ENCODE assay signal across 9 mouse cellular contexts in the genomic region with DNA sequence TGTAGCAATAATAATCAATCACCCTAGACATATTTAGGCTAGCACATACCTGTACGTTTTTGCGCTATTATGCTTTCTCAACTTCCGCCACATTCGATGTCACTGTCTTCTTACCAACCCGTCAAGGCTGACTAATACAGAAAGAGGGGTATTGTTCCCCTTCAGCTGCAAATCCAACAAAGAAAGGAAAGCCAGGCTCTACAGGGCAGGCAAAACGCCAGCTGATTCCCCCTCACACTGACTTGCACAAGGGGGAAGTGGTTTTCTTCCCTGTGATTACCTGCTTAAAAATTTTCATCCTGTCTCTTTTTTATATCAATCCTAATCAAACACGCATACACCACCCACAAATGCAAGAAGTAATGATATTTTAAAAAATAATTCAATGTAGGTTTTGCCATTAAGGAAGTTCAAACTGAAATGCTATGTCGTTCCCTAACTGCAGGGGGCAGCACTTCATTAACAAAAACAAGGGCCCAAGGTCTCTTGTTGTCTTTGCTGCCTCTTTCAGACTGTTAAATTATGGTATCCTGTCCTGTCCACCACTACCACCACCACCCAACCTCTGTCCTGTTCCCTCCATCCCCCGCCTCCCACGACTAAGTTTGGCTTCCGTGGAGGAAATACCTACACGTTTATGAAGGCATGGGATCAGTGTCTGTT.
DNase-seq lines count a peak whose midpoint lies in the region; ATAC-seq and TF ChIP-seq lines count a peak whose summit lies in the region.
"Had no signal": no experiment of that assay in that cellular context is flagged by ENCODE, and none has a peak within 500 bp of the region (broad histone marks: within the 10 kb centered on the region; RNA-seq: fewer than 3 reads in every experiment).

No protein-coding gene starts in this region.

- no peak for ATAC-seq in heart, postnatal 0 days (ENCODE audit: insufficient read depth, low read depth)
- ATAC-seq in heart, embryonic 12.5 days (ENCODE audit: insufficient number of reproducible peaks, low FRiP score): no peak
- ATAC-seq in hindbrain, postnatal 0 days: peak; percentile 61; the same call in 1 of the 2 replicates
- peak; percentile 64; the same call in 1 of the 2 replicates for ATAC-seq in midbrain, embryonic 14.5 days (ENCODE audit: low FRiP score, low TSS enrichment)

- TF ChIP-seq EP300 in heart, postnatal 0 days (IDR thresholded peaks at IDR 0.05; ENCODE audit: low read depth): no peak

- no peaks in the 10 kb centered on the region for H3K27me3 ChIP-seq in heart, postnatal 0 days (ENCODE audit: control insufficient read depth, insufficient read depth, low read length)
- H3K27me3 ChIP-seq in heart, embryonic 12.5 days (replicated peaks): no peaks in the 10 kb centered on the region
- H3K27me3 ChIP-seq in forebrain, embryonic 10.5 days (ENCODE audit: poor library complexity, severe bottlenecking): no peaks in the 10 kb centered on the region
- H3K27me3 ChIP-seq in hindbrain, postnatal 0 days (ENCODE audit: insufficient read depth, low read length): no peaks in the 10 kb centered on the region
- H3K27me3 ChIP-seq in midbrain, embryonic 14.5 days (ENCODE audit: control insufficient read depth, insufficient read depth, low read length): no peaks in the 10 kb centered on the region
- H3K27me3 ChIP-seq: hindbrain, embryonic 15.5 days had no signal

- H3K4me1 ChIP-seq in heart, postnatal 0 days (ENCODE audit: control insufficient read depth, insufficient read depth): no peaks in the 10 kb centered on the region
- H3K4me1 ChIP-seq in heart, embryonic 12.5 days (replicated peaks): no peaks in the 10 kb centered on the region
- H3K4me1 ChIP-seq in forebrain, embryonic 10.5 days: peaks cover 5% of the 10 kb centered on the region; the same call in 1 of the 2 replicates
- no peaks in the 10 kb centered on the region for H3K4me1 ChIP-seq in hindbrain, postnatal 0 days (ENCODE audit: insufficient read depth, low read length)
- H3K4me1 ChIP-seq in midbrain, embryonic 14.5 days (ENCODE audit: control insufficient read depth, insufficient read depth, low read length): no peaks in the 10 kb centered on the region

- peak; percentile 65 for TF ChIP-seq CTCF in heart, postnatal 0 days (IDR thresholded peaks at IDR 0.05; ENCODE audit: low read depth)
- TF ChIP-seq CTCF in hindbrain, postnatal 0 days (IDR thresholded peaks at IDR 0.05; ENCODE audit: low read depth): peak; percentile 70

- WGBS in heart, postnatal 0 days: 55% methylated on average over 12 of the region's 12 CpGs
- 57% methylated on average over 12 of the region's 12 CpGs for WGBS in heart, embryonic 12.5 days
- 58% methylated on average over 12 of the region's 12 CpGs for WGBS in forebrain, embryonic 10.5 days
- WGBS in hindbrain, postnatal 0 days: 44% methylated on average over 12 of the region's 12 CpGs
- 34% methylated on average over 12 of the region's 12 CpGs for WGBS in midbrain, embryonic 14.5 days

- H3K27ac ChIP-seq in heart, postnatal 0 days (ENCODE audit: low read depth): no peak overlapping the region
- H3K27ac ChIP-seq in heart, embryonic 12.5 days (ENCODE audit: poor library complexity, severe bottlenecking): no peak overlapping the region
- H3K27ac ChIP-seq in forebrain, embryonic 10.5 days: no peak overlapping the region
- H3K27ac ChIP-seq in hindbrain, postnatal 0 days: no peak overlapping the region
- H3K27ac ChIP-seq in midbrain, embryonic 14.5 days (replicated peaks; ENCODE audit: low read depth, low read length): no peak overlapping the region
- H3K27ac ChIP-seq: hindbrain, embryonic 15.5 days had no signal

- H3K36me3 ChIP-seq in heart, postnatal 0 days (replicated peaks; ENCODE audit: control insufficient read depth, insufficient read depth, low read length): no peaks in the 10 kb centered on the region
- no peaks in the 10 kb centered on the region for H3K36me3 ChIP-seq in heart, embryonic 12.5 days
- no peaks in the 10 kb centered on the region for H3K36me3 ChIP-seq in forebrain, embryonic 10.5 days (replicated peaks)
- H3K36me3 ChIP-seq in hindbrain, postnatal 0 days (ENCODE audit: insufficient read depth, low read length): no peaks in the 10 kb centered on the region
- H3K36me3 ChIP-seq in midbrain, embryonic 14.5 days (ENCODE audit: control insufficient read depth, insufficient read depth, low read length): no peaks in the 10 kb centered on the region
- H3K36me3 ChIP-seq: hindbrain, embryonic 15.5 days had no signal

- H3K4me2 ChIP-seq in heart, postnatal 0 days (ENCODE audit: low read depth, low read length): no peak overlapping the region
- no peak overlapping the region for H3K4me2 ChIP-seq in heart, embryonic 12.5 days
- H3K4me2 ChIP-seq in hindbrain, postnatal 0 days (ENCODE audit: low read depth, low read length): no peak overlapping the region
- no peak overlapping the region for H3K4me2 ChIP-seq in midbrain, embryonic 14.5 days (ENCODE audit: low read length)
- H3K4me2 ChIP-seq: hindbrain, embryonic 15.5 days had no signal

- DNase-seq in heart, postnatal 0 days (ENCODE audit: low spot score): peak; percentile 55
- peak; percentile 73 for DNase-seq in brain, adult 2 months (ENCODE audit: low read depth, low spot score)
- peak; percentile 37 for DNase-seq in forebrain, embryonic 10.5 days (ENCODE audit: extremely low spot score, low spot score)
- peak; percentile 73 for DNase-seq in hindbrain, postnatal 0 days (ENCODE audit: low spot score)
- DNase-seq in left cerebral cortex, postnatal 14 days (ENCODE audit: low spot score in 2 of 2): peak; percentile 25 to 53
- DNase-seq in midbrain, embryonic 14.5 days: peak; percentile 77
- DNase-seq in urinary bladder, postnatal 14 days (ENCODE audit: low spot score): peak; percentile 40

- intact Hi-C loops in left cerebral cortex, postnatal 14 days (cut with DNase I): loop anchor here (2.0 to 10.0 kb wide), 2 partner anchors 330 to 522 kb away; no protein-coding TSS in a partner anchor

- H3K9ac ChIP-seq in heart, postnatal 0 days (replicated peaks; ENCODE audit: low read depth, low read length): no peak overlapping the region
- H3K9ac ChIP-seq in heart, embryonic 12.5 days: no peak overlapping the region
- H3K9ac ChIP-seq in hindbrain, postnatal 0 days (replicated peaks; ENCODE audit: low read length): no peak overlapping the region
- H3K9ac ChIP-seq in midbrain, embryonic 14.5 days (replicated peaks; ENCODE audit: low read length): no peak overlapping the region
- H3K9ac ChIP-seq: hindbrain, embryonic 15.5 days had no signal

- H3K9me3 ChIP-seq in heart, postnatal 0 days (replicated peaks; ENCODE audit: control insufficient read depth, low read length): no peaks in the 10 kb centered on the region
- no peaks in the 10 kb centered on the region for H3K9me3 ChIP-seq in heart, embryonic 12.5 days (replicated peaks)
- H3K9me3 ChIP-seq in forebrain, embryonic 10.5 days: no peaks in the 10 kb centered on the region
- no peaks in the 10 kb centered on the region for H3K9me3 ChIP-seq in hindbrain, postnatal 0 days (ENCODE audit: low read length)
- no peaks in the 10 kb centered on the region for H3K9me3 ChIP-seq in midbrain, embryonic 14.5 days (ENCODE audit: control insufficient read depth, low read length)
- H3K9me3 ChIP-seq: hindbrain, embryonic 15.5 days had no signal

- no peak overlapping the region for H3K4me3 ChIP-seq in heart, postnatal 0 days (ENCODE audit: low read depth, low read length)
- H3K4me3 ChIP-seq in heart, embryonic 12.5 days: no peak overlapping the region
- H3K4me3 ChIP-seq in forebrain, embryonic 10.5 days: no peak overlapping the region
- no peak overlapping the region for H3K4me3 ChIP-seq in hindbrain, postnatal 0 days (ENCODE audit: low read length)
- no peak overlapping the region for H3K4me3 ChIP-seq in midbrain, embryonic 14.5 days (replicated peaks; ENCODE audit: low read depth, low read length)
- H3K4me3 ChIP-seq: hindbrain, embryonic 15.5 days had no signal

Comparison
In these comparisons a context has a peak if more than half of its experiments do, and no peak if none do; other contexts are left out.
1. ATAC-seq: peak in hindbrain, postnatal 0 days (single experiment) and midbrain, embryonic 14.5 days (single experiment); none in heart, postnatal 0 days (single experiment) and heart, embryonic 12.5 days (single experiment).
2. Peak in every context shown above with its lines, with median percentiles within 50 percentile points of each other: DNase-seq.